Mouse (Mus musculus) G1E (cell line): ENCODE measurements around the gene Cpne5. TPM values are rescaled to one million over a fixed set of nuclear protein-coding genes. Genes with fewer than 3 reads are reported as not detected.

Experiments used
- ATAC-seq: 2 replicates; pipeline ENCODE4 v1.8.0; 2016; ENCODE audit warnings: mild to moderate bottlenecking; ENCODE audit not compliant: insufficient number of reproducible peaks, poor library complexity, low FRiP score, severe bottlenecking; ENCODE audit errors: extremely low read depth
- DNase-seq: peaks from one replicate; pipeline ENCODE4 v3.0.0; 2012; ENCODE audit warnings: low spot score
- H3K27me3 ChIP-seq: 2 replicates; pipeline ENCODE4 v1.6.1; 2012; ENCODE audit warnings: mild to moderate bottlenecking, low read length, inconsistent platforms; ENCODE audit not compliant: insufficient read depth
- H3K36me3 ChIP-seq: replicated peaks from 2 replicates; pipeline ENCODE3; 2012; ENCODE audit warnings: mild to moderate bottlenecking, inconsistent platforms
- H3K4me1 ChIP-seq: 2 replicates; pipeline ENCODE4 v1.6.1; 2012; ENCODE audit warnings: low read depth, low read length, inconsistent platforms, mixed read lengths; ENCODE audit not compliant: insufficient read depth
- H3K4me3 ChIP-seq: 2 replicates; pipeline ENCODE4 v1.5.1; 2012; ENCODE audit warnings: low read depth, mild to moderate bottlenecking, inconsistent platforms, low read length, moderate library complexity, mixed read lengths
- H3K9me3 ChIP-seq: replicated peaks from 2 replicates; pipeline ENCODE4 v1.6.1; 2012; ENCODE audit warnings: inconsistent platforms
- CTCF ChIP-seq: IDR thresholded peaks from 2 replicates; pipeline ENCODE4 v1.5.1; 2012; ENCODE audit warnings: low read depth, low read length, inconsistent platforms, mixed read lengths
- GATA1 ChIP-seq: IDR thresholded peaks from 2 replicates; pipeline ENCODE4 v1.6.1; 2012; ENCODE audit warnings: borderline replicate concordance, low read length, inconsistent platforms, mixed read lengths
- GATA2 ChIP-seq: IDR thresholded peaks from 2 replicates; pipeline ENCODE4 v1.6.1; 2012; ENCODE audit warnings: low read depth, low read length, inconsistent platforms, borderline replicate concordance
- POLR2AphosphoS5 ChIP-seq: IDR thresholded peaks from 2 replicates; pipeline ENCODE4 v1.6.1; 2012; ENCODE audit warnings: low read depth, low read length, inconsistent platforms; ENCODE audit not compliant: insufficient replicate concordance
- TAL1 ChIP-seq: conservative IDR thresholded peaks from 2 replicates; pipeline ENCODE4 v1.6.1; 2012; ENCODE audit warnings: low read depth, low read length, inconsistent platforms, mixed read lengths
- polyA plus RNA-seq: library from polyadenylated mRNA; stranded (reverse); fragments of >175 nt; gene quantifications from 2 replicates; pipeline ENCODE4 v1.2.3, GENCODE M21; 2012
- total RNA-seq, 2 experiments: library from RNA; stranded (forward) in 1 of 2; stranded (reverse) in 1 of 2; fragments of 200-1000 nt in 1 of 2; fragments of >200 nt in 1 of 2; fragmentation: Nextera tagmentation in 1 of 2; gene quantifications; 2 replicates each; pipeline ENCODE4 v1.2.3; 2014 to 2017

Cpne5 gene
- total and polyA plus RNA-seq, 3 experiments = 0.71 to 21.0 (median 2.1) TPM

GRCm38 (mm10) chr17:29176391-29177267 lies 61.3 kb downstream of the Cpne5 start:
- no peak for TF ChIP-seq CTCF
- TF ChIP-seq GATA1 = no peak
- no peak for TF ChIP-seq GATA2
- no peak for TF ChIP-seq POLR2AphosphoS5
- TF ChIP-seq TAL1 = no peak
- no peak overlapping the region for H3K4me3 ChIP-seq
- H3K9me3 ChIP-seq = no peaks in the 10 kb centered on the region
- ATAC-seq (no peak), DNase-seq (no peak)
- H3K36me3 ChIP-seq = peaks cover 24% of the 10 kb centered on the region
- peaks cover 15% of the 10 kb centered on the region; the same call in 1 of the 2 replicates for H3K27me3 ChIP-seq
- H3K4me1 ChIP-seq = peaks cover 29% of the 10 kb centered on the region

GRCm38 (mm10) chr17:29175693-29176092 lies 62.3 kb downstream of the Cpne5 start:
- peaks cover 37% of the 10 kb centered on the region for H3K4me1 ChIP-seq
- no peak overlapping the region for H3K4me3 ChIP-seq
- no peak for DNase-seq
- H3K9me3 ChIP-seq = no peaks in the 10 kb centered on the region
- TF ChIP-seq CTCF = no peak
- TF ChIP-seq GATA1 = no peak
- no peak for TF ChIP-seq POLR2AphosphoS5
- TF ChIP-seq GATA2 = no peak
- TF ChIP-seq TAL1 = no peak
- peaks cover 24% of the 10 kb centered on the region for H3K36me3 ChIP-seq
- ATAC-seq = no peak
- H3K27me3 ChIP-seq = peaks cover 15% of the 10 kb centered on the region; the same call in 1 of the 2 replicates

GRCm38 (mm10) chr17:29173165-29173564 lies 64.8 kb downstream of the Cpne5 start:
- peak overlapping the region; percentile 52; the same call in 1 of the 2 replicates for H3K4me3 ChIP-seq
- no peak for DNase-seq
- no peak for ATAC-seq
- no peak for TF ChIP-seq GATA1
- no peak for TF ChIP-seq TAL1
- TF ChIP-seq GATA2 = no peak
- no peak for TF ChIP-seq CTCF
- no peak for TF ChIP-seq POLR2AphosphoS5
- no peaks in the 10 kb centered on the region for H3K9me3 ChIP-seq
- peaks cover 24% of the 10 kb centered on the region for H3K36me3 ChIP-seq
- peaks cover 62% of the 10 kb centered on the region for H3K4me1 ChIP-seq
- no peaks in the 10 kb centered on the region; the same call in 1 of the 2 replicates for H3K27me3 ChIP-seq

GRCm38 (mm10) chr17:29172062-29172461 lies 65.9 kb downstream of the Cpne5 start:
- peak; percentile 54 for ATAC-seq
- no peaks in the 10 kb centered on the region for H3K9me3 ChIP-seq
- peaks cover 19% of the 10 kb centered on the region for H3K36me3 ChIP-seq
- no peaks in the 10 kb centered on the region for H3K27me3 ChIP-seq
- peak; percentile 86 for DNase-seq
- TF ChIP-seq CTCF (no peak), GATA1 (no peak), TAL1 (no peak)
- peak overlapping the region; percentile 66 for H3K4me3 ChIP-seq
- H3K4me1 ChIP-seq = peaks cover 71% of the 10 kb centered on the region

DNA sequence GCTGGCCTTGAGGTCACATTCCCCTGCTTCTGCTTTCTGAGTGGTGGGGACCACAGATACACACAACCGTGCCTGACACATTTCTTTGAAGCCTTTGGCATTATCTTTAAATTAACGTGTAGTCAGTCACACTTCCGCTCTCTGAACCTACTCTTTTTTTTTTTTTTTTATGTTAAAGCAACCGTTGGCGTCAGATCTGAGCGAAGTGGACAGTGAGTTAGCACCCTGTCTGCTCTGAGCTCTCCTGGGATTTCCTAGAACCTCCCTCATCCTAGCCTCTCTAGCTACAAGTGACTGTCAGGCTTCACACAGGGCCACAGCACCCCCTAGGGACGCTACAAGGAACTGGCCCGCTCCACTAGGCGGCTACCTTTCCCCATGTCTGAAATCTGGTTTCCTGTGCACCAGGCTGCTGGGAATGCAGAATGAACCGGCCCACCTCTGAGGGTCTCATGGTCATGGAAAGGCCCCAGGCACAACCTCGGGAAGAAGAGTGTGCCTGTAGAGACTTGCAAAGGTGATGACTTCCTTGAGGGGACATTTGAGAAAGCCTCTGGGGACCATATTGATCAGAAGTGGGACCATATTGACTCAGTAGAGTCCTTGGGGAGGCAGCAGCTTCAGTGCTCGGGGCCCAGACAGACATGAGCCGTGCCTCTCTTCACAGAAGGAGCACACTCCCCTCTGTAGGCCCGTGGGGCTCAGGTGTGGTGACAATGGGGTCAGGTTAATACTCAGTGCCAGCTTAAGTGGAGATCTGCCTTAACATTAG lies 66.8 kb downstream of the Cpne5 start:
- peak; percentile 80 for ATAC-seq
- no peaks in the 10 kb centered on the region for H3K27me3 ChIP-seq

More for the DNA sequence above, 66.8 kb downstream of the Cpne5 start:
- Histone ChIP-seq H3K4me3 (peak overlapping the region; percentile 66; the same call in 1 of the 2 replicates), H3K36me3 (peaks cover 17% of the 10 kb centered on the region), H3K4me1 (peaks cover 80% of the 10 kb centered on the region), H3K9me3 (no peaks in the 10 kb centered on the region)
- peak; percentile 73 for DNase-seq
- no peak for TF ChIP-seq TAL1
- TF ChIP-seq GATA2 = no peak
- TF ChIP-seq GATA1 = no peak
- peak; percentile 90 for TF ChIP-seq CTCF
- no peak for TF ChIP-seq POLR2AphosphoS5
